Mouse (Mus musculus) stomach, embryonic 15.5 days (tissue): ENCODE data around the gene Prr27. TPM values are rescaled to one million over a fixed set of nuclear protein-coding genes. Genes with fewer than 3 reads are reported as not detected.

Experiments used
- ATAC-seq: fragments of 200-750 bp; cut with Nextera tagmentation; 2 replicates; pipeline ENCODE4 v1.8.0; 2017; ENCODE audit warnings: low read depth, moderate number of reproducible peaks, moderate TSS enrichment; ENCODE audit not compliant: insufficient read depth, low FRiP score
- H3K27ac ChIP-seq: fragments of 300-500 bp; sonication (generic); 2 replicates; pipeline ENCODE4 v1.5.1; 2015; ENCODE audit warnings: mild to moderate bottlenecking, inconsistent platforms
- H3K27me3 ChIP-seq: fragments of 300-500 bp; sonication (generic); replicated peaks from 2 replicates; pipeline ENCODE4 v1.6.1; 2015; ENCODE audit warnings: inconsistent platforms
- H3K36me3 ChIP-seq: fragments of 300-500 bp; sonication (generic); 2 replicates; pipeline ENCODE4 v1.6.1; 2015; ENCODE audit warnings: inconsistent platforms
- H3K4me1 ChIP-seq: fragments of 300-500 bp; sonication (generic); 2 replicates; pipeline ENCODE4 v1.6.1; 2015; ENCODE audit warnings: inconsistent platforms
- H3K4me2 ChIP-seq: fragments of 300-500 bp; sonication (generic); 2 replicates; pipeline ENCODE4 v1.6.1; 2015; ENCODE audit warnings: mild to moderate bottlenecking, inconsistent platforms
- H3K4me3 ChIP-seq: fragments of 300-500 bp; sonication (generic); replicated peaks from 2 replicates; pipeline ENCODE4 v1.5.1; 2015; ENCODE audit warnings: inconsistent platforms
- H3K9ac ChIP-seq: fragments of 300-500 bp; sonication (generic); 2 replicates; pipeline ENCODE4 v1.6.1; 2015; ENCODE audit warnings: inconsistent platforms
- H3K9me3 ChIP-seq: fragments of 300-500 bp; sonication (generic); 2 replicates; pipeline ENCODE4 v1.6.1; 2016; ENCODE audit warnings: inconsistent platforms
- WGBS: fragments of 180-500 bp; shearing (Covaris S2); methylation state at CpG from one replicate; pipeline ENCODE4 v1.1.7; 2015; 5-methylcytosine and 5-hydroxymethylcytosine counted together
- polyA plus RNA-seq: library from polyadenylated mRNA; unstranded; fragments of >200 nt; fragmentation: Nextera tagmentation; extraction: Ambion mirVana; gene quantifications from 2 replicates; pipeline ENCODE4 v1.2.1, GENCODE M21; 2015

Prr27 gene
- not detected in 2 replicates for polyA plus RNA-seq

GRCm38 (mm10) chr5:87825386-87825785, at the start of gene Prr27:
Gene Prr27, plus strand, starts transcription at chr5:87825686.
- H3K9ac ChIP-seq: no peak within 1 kb of the TSS
- H3K27ac ChIP-seq: no peak within 1 kb of the TSS
- no peaks in the 10 kb centered on the region for H3K27me3 ChIP-seq
- no peaks in the 10 kb centered on the region for H3K9me3 ChIP-seq
- ATAC-seq: no peak
- H3K36me3 ChIP-seq: no peaks in the 10 kb centered on the region
- no peaks in the 10 kb centered on the region for H3K4me1 ChIP-seq
- H3K4me3 ChIP-seq: no peak within 1 kb of the TSS
- no peak within 1 kb of the TSS for H3K4me2 ChIP-seq
- 70% methylated on average over 1 of the region's 1 CpGs for WGBS

- ATAC-seq: no peak
- Histone ChIP-seq H3K36me3 (no peaks in the 10 kb centered on the region), H3K4me2 (no peak overlapping the region), H3K4me3 (no peak overlapping the region), H3K4me1 (no peaks in the 10 kb centered on the region), H3K9ac (no peak overlapping the region), H3K9me3 (no peaks in the 10 kb centered on the region), H3K27me3 (no peaks in the 10 kb centered on the region), H3K27ac (no peak overlapping the region)
- WGBS: 54% methylated on average over 4 of the region's 4 CpGs
Observed at GRCm38 (mm10) chr5:87782731-87783130, 42.8 kb upstream of the Prr27 start.

- H3K4me1 ChIP-seq: no peaks in the 10 kb centered on the region
- no peak within 1 kb of the TSS for H3K4me3 ChIP-seq
- H3K27ac ChIP-seq: no peak within 1 kb of the TSS
- H3K9ac ChIP-seq: no peak within 1 kb of the TSS
- H3K4me2 ChIP-seq: no peak within 1 kb of the TSS
- H3K9me3 ChIP-seq: no peaks in the 10 kb centered on the region
- no peaks in the 10 kb centered on the region for H3K36me3 ChIP-seq
- H3K27me3 ChIP-seq: no peaks in the 10 kb centered on the region
- ATAC-seq: no peak
- 64% methylated on average over 2 of the region's 2 CpGs for WGBS
Observed at GRCm38 (mm10) chr5:87807782-87808181, 17.7 kb upstream of the Prr27 start, which contains the start of gene Csn1s2b. Gene Csn1s2b, plus strand, starts transcription at chr5:87808082.

- 70% methylated on average over 2 of the region's 2 CpGs for WGBS
- no peaks in the 10 kb centered on the region for H3K9me3 ChIP-seq
- no peaks in the 10 kb centered on the region for H3K4me1 ChIP-seq
- H3K4me3 ChIP-seq: no peak overlapping the region
- no peaks in the 10 kb centered on the region for H3K27me3 ChIP-seq
- ATAC-seq: no peak
- H3K9ac ChIP-seq: no peak overlapping the region
- no peak overlapping the region for H3K27ac ChIP-seq
- no peak overlapping the region for H3K4me2 ChIP-seq
- H3K36me3 ChIP-seq: no peaks in the 10 kb centered on the region
Observed at GRCm38 (mm10) chr5:87809253-87809652, 16.2 kb upstream of the Prr27 start.

- no peaks in the 10 kb centered on the region for H3K4me1 ChIP-seq
- no peak overlapping the region for H3K9ac ChIP-seq
- no peaks in the 10 kb centered on the region for H3K27me3 ChIP-seq
- no peaks in the 10 kb centered on the region for H3K9me3 ChIP-seq
- H3K36me3 ChIP-seq: no peaks in the 10 kb centered on the region
- H3K4me2 ChIP-seq: no peak overlapping the region
- H3K27ac ChIP-seq: no peak overlapping the region
- no peak overlapping the region for H3K4me3 ChIP-seq
- no peak for ATAC-seq
- 68% methylated on average over 3 of the region's 3 CpGs for WGBS
Observed at GRCm38 (mm10) chr5:87855136-87855716, 29.7 kb downstream of the Prr27 start.

- no peaks in the 10 kb centered on the region for H3K27me3 ChIP-seq
- H3K9me3 ChIP-seq: no peaks in the 10 kb centered on the region
- 73% methylated on average over 2 of the region's 2 CpGs for WGBS
- no peak for ATAC-seq
- H3K4me3 ChIP-seq: no peak overlapping the region
- H3K36me3 ChIP-seq: no peaks in the 10 kb centered on the region
- no peak overlapping the region for H3K4me2 ChIP-seq
- H3K4me1 ChIP-seq: no peaks in the 10 kb centered on the region
- H3K9ac ChIP-seq: no peak overlapping the region
- H3K27ac ChIP-seq: no peak overlapping the region
Observed at GRCm38 (mm10) chr5:87870084-87870483, 44.6 kb downstream of the Prr27 start.

GRCm38 (mm10) chr5:87871423-87871822, 45.9 kb downstream of the Prr27 start:
- no peak overlapping the region for H3K27ac ChIP-seq
- no peaks in the 10 kb centered on the region for H3K27me3 ChIP-seq
- H3K4me1 ChIP-seq: no peaks in the 10 kb centered on the region
- no peak overlapping the region for H3K9ac ChIP-seq
- 37% methylated on average over 4 of the region's 4 CpGs for WGBS
- no peaks in the 10 kb centered on the region for H3K36me3 ChIP-seq
- no peak for ATAC-seq
- no peak overlapping the region for H3K4me3 ChIP-seq
- no peaks in the 10 kb centered on the region for H3K9me3 ChIP-seq
- no peak overlapping the region for H3K4me2 ChIP-seq

- 80% methylated on average over 1 of the region's 1 CpGs for WGBS
- no peaks in the 10 kb centered on the region for H3K36me3 ChIP-seq
- no peak within 1 kb of the TSS for H3K27ac ChIP-seq
- H3K4me1 ChIP-seq: no peaks in the 10 kb centered on the region
- ATAC-seq: no peak
- H3K9me3 ChIP-seq: no peaks in the 10 kb centered on the region
- no peak within 1 kb of the TSS for H3K4me2 ChIP-seq
- H3K4me3 ChIP-seq: no peak within 1 kb of the TSS
- H3K9ac ChIP-seq: no peak within 1 kb of the TSS
- no peaks in the 10 kb centered on the region for H3K27me3 ChIP-seq
Observed at GRCm38 (mm10) chr5:87884729-87885128, 59.2 kb downstream of the Prr27 start, which contains the start of gene Odam. Gene Odam, plus strand, starts transcription at chr5:87885029.

Other genes starting within 250 kb of the Prr27 start
- gene Sult1e1, start 234.1 kb upstream of the Prr27 start, polyA plus RNA-seq: 0.14 TPM in 1 of 2 replicates, not detected in the other
- gene Csn1s1, start 159.5 kb upstream of the Prr27 start, polyA plus RNA-seq: not detected in 2 replicates
- gene Csn2, start 126.1 kb upstream of the Prr27 start, polyA plus RNA-seq: not detected in 2 replicates
- gene Csn1s2a, start 51.1 kb upstream of the Prr27 start, polyA plus RNA-seq: not detected in 2 replicates
- gene Csn1s2b, start 17.6 kb upstream of the Prr27 start, polyA plus RNA-seq: not detected in 2 replicates
- gene Odam, start 59.3 kb downstream of the Prr27 start, polyA plus RNA-seq: not detected in 2 replicates
- gene Csn3, start 99.9 kb downstream of the Prr27 start, polyA plus RNA-seq: 0.13 and 0.22 TPM in 2 replicates
- gene 2310003L06Rik, start 143.8 kb downstream of the Prr27 start, polyA plus RNA-seq: not detected in 2 replicates
- gene Gm28434, start 143.8 kb downstream of the Prr27 start, polyA plus RNA-seq: not detected in 2 replicates
- gene Cabs1, start 153.8 kb downstream of the Prr27 start, polyA plus RNA-seq: not detected in 2 replicates
- gene Smr3a, start 176.9 kb downstream of the Prr27 start, polyA plus RNA-seq: not detected in 2 replicates